Mouse (Mus musculus): ENCODE data around the gene Ntm. TPM values are rescaled to one million over a fixed set of nuclear protein-coding genes. Genes with fewer than 3 reads are reported as not detected.

Ntm gene
- polyA plus RNA-seq, 1 experiment from 2014 or later, result not detected

DNA sequence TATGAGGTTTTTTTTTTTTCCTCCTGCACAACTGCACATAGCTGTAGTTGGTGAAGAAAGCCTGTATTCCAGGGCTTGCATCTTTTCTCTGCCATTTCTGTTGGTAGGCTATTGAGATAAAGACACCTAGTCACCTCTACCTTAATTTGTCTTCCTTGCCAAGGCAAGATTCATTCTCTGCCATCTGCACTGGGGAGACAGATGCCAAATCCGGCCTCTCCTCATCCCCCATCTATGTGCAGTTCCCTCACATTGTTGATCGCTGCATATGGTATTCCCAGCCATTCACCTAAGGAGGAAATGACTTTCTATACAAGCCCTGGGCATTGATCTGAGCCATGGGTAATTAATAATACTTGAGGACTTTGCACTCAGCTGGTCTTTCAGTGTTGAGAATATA is 753.7 kb downstream of the Ntm start:
- H3K36me3 ChIP-seq (ENCODE audit: inconsistent target), result no peaks in the 10 kb centered on the region
- no peak overlapping the region for H3K4me3 ChIP-seq (ENCODE audit: inconsistent target)
- no peak overlapping the region for H3K27ac ChIP-seq
- no peaks in the 10 kb centered on the region for H3K79me2 ChIP-seq (ENCODE audit: inconsistent target)
- 85% methylated on average over 2 of the region's 2 CpGs for WGBS (ENCODE audit: missing documents)

DNA sequence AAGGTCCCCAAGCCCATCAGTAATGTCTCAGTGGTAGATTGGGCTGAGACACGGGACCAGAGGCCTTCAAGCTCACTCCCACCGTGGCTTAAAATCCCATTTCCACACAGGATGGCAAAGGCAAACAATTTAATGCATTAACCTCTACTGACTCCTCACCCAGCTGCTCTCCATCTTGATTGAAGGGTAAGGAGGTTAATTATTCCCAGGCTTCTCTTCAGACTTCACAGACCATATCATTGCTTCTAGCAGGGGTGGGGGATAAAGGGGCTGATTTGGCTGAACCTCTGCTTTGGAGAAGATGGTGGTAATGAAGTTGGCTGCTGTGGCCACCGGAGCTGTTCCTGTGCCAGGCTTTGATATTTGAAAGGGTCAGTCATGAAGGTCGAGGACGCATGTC is 754.8 kb downstream of the Ntm start:
- Histone ChIP-seq H3K4me3 (ENCODE audit: inconsistent target) (no peak overlapping the region), H3K27ac (no peak overlapping the region), H3K79me2 (ENCODE audit: inconsistent target) (no peaks in the 10 kb centered on the region), H3K36me3 (ENCODE audit: inconsistent target) (no peaks in the 10 kb centered on the region)
- 86% methylated on average over 5 of the region's 5 CpGs for WGBS (ENCODE audit: missing documents)

DNA sequence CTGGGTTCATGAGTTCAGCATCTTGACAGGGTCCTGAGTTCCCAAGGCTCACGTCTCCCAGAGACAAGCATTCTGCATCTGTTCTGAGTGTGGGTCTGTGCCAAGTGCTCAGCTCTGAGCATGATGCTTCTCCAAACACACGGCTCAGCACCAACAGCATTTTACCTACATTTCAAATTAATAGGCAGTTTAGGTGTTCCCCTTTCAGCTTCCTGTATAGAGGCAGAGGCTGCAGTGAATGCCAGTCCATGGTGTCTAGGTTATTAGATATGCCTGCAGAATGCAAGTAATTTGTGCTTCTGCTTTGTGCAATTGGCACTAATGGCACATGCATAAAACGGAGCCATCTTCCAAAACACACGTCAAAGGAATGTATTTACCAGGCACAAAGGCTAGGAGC is 757.3 kb downstream of the Ntm start:
- H3K27ac ChIP-seq, result no peak overlapping the region
- WGBS (ENCODE audit: missing documents), result 83% methylated on average over 4 of the region's 4 CpGs
- H3K79me2 ChIP-seq (ENCODE audit: inconsistent target), result no peaks in the 10 kb centered on the region
- H3K36me3 ChIP-seq (ENCODE audit: inconsistent target), result no peaks in the 10 kb centered on the region
- H3K4me3 ChIP-seq (ENCODE audit: inconsistent target), result no peak overlapping the region

DNA sequence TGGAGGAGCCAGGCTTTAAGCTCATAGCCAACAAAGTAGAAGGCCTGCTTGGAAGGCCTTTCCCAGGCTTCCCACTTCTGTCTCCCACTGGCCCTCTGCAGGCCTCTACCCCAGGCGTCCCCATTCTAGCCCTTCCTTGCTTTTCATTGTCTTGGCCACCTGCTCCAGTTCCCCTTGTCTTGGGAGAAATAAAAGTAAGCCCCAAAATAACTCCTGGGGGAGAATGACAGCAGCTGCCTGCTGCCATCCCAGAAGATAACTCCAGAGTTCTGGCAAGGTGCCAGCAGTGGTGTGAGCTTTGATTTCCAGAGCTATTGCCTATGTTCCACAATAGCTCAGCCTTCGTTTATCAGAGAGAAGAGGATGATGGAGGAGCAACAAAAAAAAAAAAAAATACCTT is 760.7 kb downstream of the Ntm start:
- no peak overlapping the region for H3K4me3 ChIP-seq (ENCODE audit: inconsistent target)
- WGBS (ENCODE audit: missing documents), result 56% methylated on average over 2 of the region's 2 CpGs
- no peaks in the 10 kb centered on the region for H3K36me3 ChIP-seq (ENCODE audit: inconsistent target)
- H3K79me2 ChIP-seq (ENCODE audit: inconsistent target), result no peaks in the 10 kb centered on the region
- no peak overlapping the region for H3K27ac ChIP-seq

DNA sequence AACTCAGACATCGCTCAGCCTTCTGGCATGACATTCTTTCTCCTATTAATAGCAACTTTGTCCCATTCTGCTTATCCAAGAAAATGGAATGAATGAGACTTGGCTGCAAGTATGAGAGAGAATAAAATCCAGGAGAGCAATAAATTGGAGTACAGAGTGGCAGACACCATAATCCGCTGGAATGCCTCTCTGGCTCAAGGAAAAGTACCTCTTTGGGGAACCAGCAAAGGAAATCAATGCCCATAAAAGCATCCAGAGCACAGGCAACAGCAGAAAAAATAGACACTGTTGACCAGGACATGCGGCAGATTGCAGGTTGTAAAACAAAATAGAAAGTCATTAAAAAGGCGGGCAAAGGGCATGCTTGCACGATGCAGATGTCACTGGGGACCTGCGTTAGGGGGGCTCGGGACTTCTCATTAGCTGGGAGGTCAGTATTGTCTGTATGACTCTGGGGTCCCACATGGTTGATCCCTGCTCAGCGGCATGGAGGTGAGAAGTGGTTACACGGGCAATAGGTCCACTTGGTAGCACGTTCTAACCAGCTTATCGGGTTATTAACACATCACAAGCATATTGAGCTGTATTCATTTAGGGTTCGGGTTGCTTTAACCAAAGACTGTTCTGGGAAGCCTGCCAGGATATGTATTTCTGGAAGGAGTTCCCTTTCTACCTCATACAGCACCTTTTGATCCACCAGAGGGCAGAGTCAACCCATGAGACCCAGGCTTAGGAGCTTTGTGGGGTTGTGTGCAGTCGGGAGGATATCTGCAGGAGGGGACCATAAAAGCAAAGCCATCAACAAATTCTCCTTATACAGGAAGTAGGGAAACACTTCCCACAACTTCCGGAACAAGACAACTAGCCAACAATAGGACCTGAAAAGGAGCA is 761.5 kb downstream of the Ntm start:
- H3K4me3 ChIP-seq (ENCODE audit: inconsistent target), result no peak overlapping the region
- WGBS (ENCODE audit: missing documents), result 63% methylated on average over 10 of the region's 14 CpGs
- no peak overlapping the region for H3K27ac ChIP-seq
- H3K36me3 ChIP-seq (ENCODE audit: inconsistent target), result no peaks in the 10 kb centered on the region
- no peaks in the 10 kb centered on the region for H3K79me2 ChIP-seq (ENCODE audit: inconsistent target)

DNA sequence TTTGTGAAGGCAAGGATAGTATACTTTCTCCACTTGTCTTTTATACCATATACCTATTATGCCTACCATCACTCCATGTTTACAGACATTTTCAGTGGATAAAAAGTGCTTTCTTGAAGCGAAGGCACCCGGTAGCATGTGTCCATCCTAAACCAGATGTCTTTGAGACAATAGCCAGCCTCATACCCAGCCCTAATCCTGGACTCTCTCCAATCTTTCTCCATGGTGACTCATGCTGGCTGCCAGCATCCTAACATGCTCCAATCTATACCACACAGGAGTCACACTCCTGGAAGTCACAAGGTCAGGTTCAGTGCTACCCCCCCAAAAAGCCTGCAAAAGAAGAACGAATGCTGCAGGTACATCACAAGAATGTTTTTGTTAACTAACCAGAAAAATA is 765.9 kb downstream of the Ntm start:
- Histone ChIP-seq H3K79me2 (ENCODE audit: inconsistent target) (no peaks in the 10 kb centered on the region), H3K4me3 (ENCODE audit: inconsistent target) (no peak overlapping the region), H3K36me3 (ENCODE audit: inconsistent target) (no peaks in the 10 kb centered on the region), H3K27ac (no peak overlapping the region)
- WGBS (ENCODE audit: missing documents), result 87% methylated on average over 3 of the region's 3 CpGs

DNA sequence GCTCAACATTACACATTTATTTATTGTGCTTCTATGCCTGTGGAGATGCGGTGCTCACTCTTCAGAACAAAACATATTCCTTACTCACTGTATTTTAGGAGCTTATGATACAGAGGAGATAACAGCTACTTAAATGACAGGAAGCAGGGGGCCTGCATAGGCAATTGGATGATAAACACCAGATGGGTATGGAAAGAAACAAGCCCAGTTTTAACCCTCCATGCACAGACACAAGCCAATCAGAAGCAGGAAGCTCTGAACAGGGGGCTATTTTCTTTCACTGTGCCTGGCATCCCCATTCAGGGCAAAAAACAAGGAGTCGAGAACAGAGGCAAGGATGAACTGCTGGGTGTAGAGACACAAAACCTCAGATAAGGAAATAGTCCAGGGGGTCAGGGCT is 768.7 kb downstream of the Ntm start:
- no peak overlapping the region for H3K27ac ChIP-seq
- 72% methylated on average over 2 of the region's 2 CpGs for WGBS (ENCODE audit: missing documents)
- H3K79me2 ChIP-seq (ENCODE audit: inconsistent target), result no peaks in the 10 kb centered on the region
- no peaks in the 10 kb centered on the region for H3K36me3 ChIP-seq (ENCODE audit: inconsistent target)
- no peak overlapping the region for H3K4me3 ChIP-seq (ENCODE audit: inconsistent target)

DNA sequence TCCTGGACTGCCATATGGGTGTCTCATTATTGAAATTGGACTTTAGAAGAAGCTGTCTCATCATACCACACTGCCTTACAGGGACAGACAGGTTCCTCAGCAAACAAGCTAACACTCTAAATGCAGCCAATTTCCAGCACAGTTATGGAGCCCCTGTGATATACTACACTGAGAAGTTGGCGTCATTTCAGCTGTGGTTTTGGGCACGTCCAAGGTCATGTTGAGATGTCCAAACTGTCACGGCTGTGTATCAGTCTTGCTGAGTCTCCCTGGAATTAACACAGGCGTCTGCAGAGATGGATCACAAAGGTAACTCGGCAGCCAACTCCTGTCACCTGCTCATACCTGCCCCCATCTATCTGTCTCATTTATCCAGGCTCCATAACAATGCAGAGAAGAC is 779.9 kb downstream of the Ntm start:
- Histone ChIP-seq H3K36me3 (ENCODE audit: inconsistent target) (no peaks in the 10 kb centered on the region), H3K27ac (no peak overlapping the region), H3K79me2 (ENCODE audit: inconsistent target) (no peaks in the 10 kb centered on the region), H3K4me3 (ENCODE audit: inconsistent target) (no peak overlapping the region)
- WGBS (ENCODE audit: missing documents), result 89% methylated on average over 5 of the region's 5 CpGs

DNA sequence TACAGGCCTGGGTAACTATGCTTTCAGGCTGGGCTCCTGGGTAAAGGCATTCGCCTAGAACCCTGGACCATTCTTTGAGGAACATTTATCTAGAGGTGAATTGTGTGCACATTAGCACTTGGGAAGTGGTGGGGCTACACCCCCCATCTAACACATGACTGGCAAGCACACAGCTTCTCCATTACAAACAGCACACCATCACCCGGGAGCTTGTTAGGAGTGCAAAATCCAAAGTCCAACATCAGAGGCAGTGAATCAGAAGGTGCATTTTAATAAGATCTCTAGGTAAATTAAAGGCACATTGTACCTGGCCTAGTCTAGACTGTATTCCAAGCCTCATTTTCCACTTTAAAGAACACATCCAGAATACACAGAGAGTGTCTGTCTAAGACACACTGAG is 781.3 kb downstream of the Ntm start:
- no peak overlapping the region for H3K4me3 ChIP-seq (ENCODE audit: inconsistent target)
- no peaks in the 10 kb centered on the region for H3K79me2 ChIP-seq (ENCODE audit: inconsistent target)
- 77% methylated on average over 2 of the region's 2 CpGs for WGBS (ENCODE audit: missing documents)
- H3K27ac ChIP-seq, result no peak overlapping the region
- no peaks in the 10 kb centered on the region for H3K36me3 ChIP-seq (ENCODE audit: inconsistent target)

DNA sequence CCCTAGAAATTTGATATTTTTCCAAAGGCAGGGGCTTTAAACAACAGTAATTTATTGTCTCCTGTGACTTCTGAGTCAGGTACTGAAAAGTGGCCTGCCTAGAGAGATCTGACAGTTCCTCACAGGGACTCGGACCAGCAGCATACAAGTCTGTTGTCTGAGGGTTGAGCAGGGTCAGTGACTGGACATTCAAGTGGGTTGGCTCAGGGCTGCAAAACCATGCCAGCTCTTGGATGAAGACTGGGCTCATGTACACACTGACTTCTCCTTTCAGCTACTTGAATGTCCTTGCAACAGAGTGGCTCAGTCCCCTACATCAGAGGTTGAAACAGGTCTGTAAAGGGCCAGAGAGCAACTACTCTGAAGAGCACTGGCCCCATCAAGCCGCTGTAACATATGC is 797.2 kb downstream of the Ntm start:
- WGBS (ENCODE audit: missing documents), result 71% methylated on average over 2 of the region's 2 CpGs
- H3K79me2 ChIP-seq (ENCODE audit: inconsistent target), result no peaks in the 10 kb centered on the region
- H3K36me3 ChIP-seq (ENCODE audit: inconsistent target), result no peaks in the 10 kb centered on the region
- H3K4me3 ChIP-seq (ENCODE audit: inconsistent target), result no peak overlapping the region
- H3K27ac ChIP-seq, result no peak overlapping the region

DNA sequence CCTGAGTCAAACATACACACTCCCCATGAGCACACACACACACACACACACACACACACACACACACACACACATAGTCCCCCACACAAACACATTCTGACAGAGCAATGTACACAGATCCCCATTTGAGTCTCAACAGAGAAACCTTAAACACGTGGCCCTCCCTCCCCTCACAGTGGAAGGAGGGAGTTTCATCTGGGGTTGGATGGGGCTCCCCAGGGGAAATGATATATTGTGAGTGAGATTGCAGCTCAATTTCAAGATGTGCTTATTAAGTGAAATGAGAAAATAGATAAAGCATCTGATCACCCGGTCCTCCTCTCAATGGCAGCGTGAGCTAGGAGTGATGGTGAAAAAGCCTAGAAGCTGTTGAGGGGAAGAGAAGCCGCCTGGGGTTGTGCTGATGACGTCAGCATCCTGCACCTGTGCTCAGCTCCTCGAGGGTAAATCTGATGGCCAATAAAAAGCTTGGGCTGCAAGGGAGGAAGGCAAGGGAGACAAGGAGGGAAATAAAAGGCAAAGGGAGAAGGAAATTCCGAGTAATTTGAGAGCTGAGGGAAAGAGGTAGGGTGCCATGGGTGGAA is 801.8 kb downstream of the Ntm start:
- WGBS (ENCODE audit: missing documents), result 40% methylated on average over 7 of the region's 7 CpGs
- H3K36me3 ChIP-seq (ENCODE audit: inconsistent target), result no peaks in the 10 kb centered on the region
- H3K4me3 ChIP-seq (ENCODE audit: inconsistent target), result no peak overlapping the region
- no peaks in the 10 kb centered on the region for H3K79me2 ChIP-seq (ENCODE audit: inconsistent target)
- H3K27ac ChIP-seq, result no peak overlapping the region

DNA sequence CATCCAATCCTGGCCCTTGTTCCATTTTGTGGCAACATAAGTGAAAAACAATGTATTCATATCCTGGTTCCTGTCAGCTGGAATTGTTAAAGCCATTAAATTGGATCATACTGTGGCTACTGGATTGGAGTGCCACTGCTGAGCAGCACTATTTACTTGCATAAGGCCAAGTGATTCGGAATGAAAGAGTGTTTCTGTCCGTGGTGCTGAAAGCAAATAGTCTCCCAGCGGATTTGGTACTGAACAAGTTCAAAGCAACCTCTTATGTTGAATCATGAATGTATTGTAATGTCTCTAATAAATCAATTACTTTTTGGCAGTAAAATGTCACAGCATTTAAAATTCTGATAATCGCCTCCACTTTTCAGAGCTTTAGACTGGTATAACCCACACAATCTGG is 817.0 kb downstream of the Ntm start:
- WGBS (ENCODE audit: missing documents), result 21% methylated on average over 4 of the region's 4 CpGs
- no peaks in the 10 kb centered on the region for H3K79me2 ChIP-seq (ENCODE audit: inconsistent target)
- no peak overlapping the region for H3K27ac ChIP-seq
- no peaks in the 10 kb centered on the region for H3K36me3 ChIP-seq (ENCODE audit: inconsistent target)
- no peak overlapping the region for H3K4me3 ChIP-seq (ENCODE audit: inconsistent target)

DNA sequence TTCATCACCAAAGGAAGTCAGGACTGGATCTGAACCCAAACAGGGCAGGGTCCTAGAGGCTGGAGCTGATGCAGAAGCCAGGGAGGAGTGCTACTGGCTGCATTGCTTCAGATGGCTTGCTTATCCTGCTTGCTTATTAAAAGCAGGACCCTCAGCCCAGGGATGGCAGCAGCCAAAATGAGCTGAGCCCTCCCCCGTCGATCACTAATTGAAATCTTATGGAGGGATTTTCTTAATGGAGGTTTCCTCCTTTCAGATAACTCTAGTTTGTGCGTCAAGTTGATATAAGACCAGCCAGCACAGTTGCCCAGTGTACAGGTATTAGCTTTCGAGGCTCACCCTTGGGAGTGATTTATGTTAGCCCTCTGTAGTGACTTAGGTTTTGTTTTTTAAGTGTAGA is 826.9 kb downstream of the Ntm start:
- H3K4me3 ChIP-seq (ENCODE audit: inconsistent target), result no peak overlapping the region
- WGBS (ENCODE audit: missing documents), result 88% methylated on average over 4 of the region's 4 CpGs
- H3K27ac ChIP-seq, result no peak overlapping the region
- H3K79me2 ChIP-seq (ENCODE audit: inconsistent target), result no peaks in the 10 kb centered on the region
- no peaks in the 10 kb centered on the region for H3K36me3 ChIP-seq (ENCODE audit: inconsistent target)

DNA sequence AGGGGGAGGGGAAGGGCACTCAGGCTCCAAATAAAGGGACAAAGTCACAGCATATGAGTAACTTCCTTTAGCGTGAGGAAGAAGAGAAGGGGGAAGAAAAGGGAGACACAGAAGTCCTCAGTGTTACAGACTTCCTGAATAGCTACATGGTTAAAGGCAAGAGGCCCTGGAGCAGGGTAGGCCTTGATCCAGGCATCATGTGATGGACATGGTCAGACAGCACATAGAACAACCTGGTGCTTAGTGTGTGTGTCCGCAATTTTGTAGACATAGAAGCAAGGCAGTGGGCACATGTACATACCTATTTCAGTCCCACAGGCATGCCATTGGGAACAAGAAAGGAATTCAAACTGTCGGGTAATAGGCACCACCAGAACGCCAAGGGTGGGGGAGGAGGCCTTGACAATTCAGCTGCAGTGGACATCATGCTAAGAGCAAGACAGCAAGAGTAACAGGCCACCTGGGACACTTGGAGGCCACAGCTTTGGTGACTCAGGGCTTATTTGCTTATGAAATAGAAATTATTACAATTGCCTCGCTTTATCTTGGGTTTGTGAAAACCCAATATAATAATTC is 832.1 kb downstream of the Ntm start:
- Histone ChIP-seq H3K4me3 (ENCODE audit: inconsistent target) (no peak overlapping the region), H3K27ac (no peak overlapping the region), H3K36me3 (ENCODE audit: inconsistent target) (no peaks in the 10 kb centered on the region), H3K79me2 (ENCODE audit: inconsistent target) (no peaks in the 10 kb centered on the region)
- 80% methylated on average over 5 of the region's 5 CpGs for WGBS (ENCODE audit: missing documents)

DNA sequence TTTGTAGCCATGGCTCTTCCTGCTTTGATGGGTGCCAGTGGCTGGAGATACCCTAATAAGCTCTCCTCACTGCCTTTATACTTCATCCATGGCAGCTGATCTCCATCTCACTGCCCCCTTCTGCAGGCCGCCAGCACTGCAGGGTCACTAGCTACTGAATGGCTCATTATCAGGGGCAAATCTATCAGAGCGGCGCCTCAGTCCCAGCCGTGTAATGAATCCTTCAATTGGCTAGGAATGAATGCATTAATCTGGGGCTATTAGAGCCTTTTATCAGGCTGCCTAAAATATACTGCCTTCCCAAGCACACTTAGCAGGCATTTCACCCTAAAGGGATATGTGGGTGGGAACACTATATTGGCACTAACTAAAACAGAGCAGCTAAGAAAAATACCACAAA is 832.6 kb downstream of the Ntm start:
- no peak overlapping the region for H3K4me3 ChIP-seq (ENCODE audit: inconsistent target)
- no peaks in the 10 kb centered on the region for H3K79me2 ChIP-seq (ENCODE audit: inconsistent target)
- H3K27ac ChIP-seq, result no peak overlapping the region
- 76% methylated on average over 4 of the region's 4 CpGs for WGBS (ENCODE audit: missing documents)
- H3K36me3 ChIP-seq (ENCODE audit: inconsistent target), result no peaks in the 10 kb centered on the region
